Mouse (Mus musculus): ENCODE data around the gene Pam. TPM values are rescaled to one million over a fixed set of nuclear protein-coding genes. Genes with fewer than 3 reads are reported as not detected.

Gene Pam
- total and polyA plus RNA-seq, 3 experiments, result not detected

- Histone ChIP-seq H3K4me3 (ENCODE audit: control insufficient read depth in 1 of 2, insufficient read depth in 1 of 2, low read depth in 2 of 2, low read length in 2 of 2) (no peak overlapping the region), H3K79me2 (ENCODE audit: control insufficient read depth, insufficient read depth, low read length, poor library complexity) (no peaks in the 10 kb centered on the region), H3K36me3 (ENCODE audit: control insufficient read depth in 1 of 2, insufficient read depth in 2 of 2, low read length in 2 of 2) (no peaks in the 10 kb centered on the region), H3K9me3 (replicated peaks; ENCODE audit: insufficient read depth, low read length) (no peaks in the 10 kb centered on the region), H3K4me1 (ENCODE audit: control insufficient read depth in 1 of 2, insufficient read depth in 2 of 2, low read length in 2 of 2) (no peaks in the 10 kb centered on the region), H3K9ac (ENCODE audit: control insufficient read depth, low read depth, low read length, poor library complexity, severe bottlenecking) (no peak overlapping the region), H3K27me3 (ENCODE audit: control insufficient read depth in 1 of 2, insufficient read depth in 2 of 2, low read length in 2 of 2) (no peaks in the 10 kb centered on the region), H3K27ac (ENCODE audit: control insufficient read depth, low read depth, low read length) (no peak overlapping the region)
- DNase-seq (ENCODE audit: low read depth, low spot score), result no peak
- no peak for TF ChIP-seq RAD21 (IDR thresholded peaks at IDR 0.05; ENCODE audit: low read depth, low read length)
- TF ChIP-seq POLR2A (IDR thresholded peaks at IDR 0.05; ENCODE audit: control insufficient read depth in 1 of 2, insufficient read depth in 1 of 2, low read depth in 1 of 2, low read length in 2 of 2, poor library complexity in 1 of 2), result no peak
- TF ChIP-seq MAFK (IDR thresholded peaks at IDR 0.05; ENCODE audit: borderline replicate concordance, low read depth, low read length), result no peak
- no peak for TF ChIP-seq ETS1 (IDR thresholded peaks at IDR 0.05; ENCODE audit: low read depth, low read length)
- no peak for TF ChIP-seq CHD2 (IDR thresholded peaks at IDR 0.05; ENCODE audit: low read length)
- TF ChIP-seq MXI1 (IDR thresholded peaks at IDR 0.05; ENCODE audit: low read depth, low read length), result no peak
- TF ChIP-seq ZC3H11A (IDR thresholded peaks at IDR 0.05; ENCODE audit: low read depth, low read length), result no peak
- no peak for TF ChIP-seq SMC3 (IDR thresholded peaks at IDR 0.05; ENCODE audit: low read depth, low read length)
- TF ChIP-seq POLR2AphosphoS5 (IDR thresholded peaks at IDR 0.05; ENCODE audit: borderline replicate concordance, low read depth, low read length), result no peak
- TF ChIP-seq JUND (IDR thresholded peaks at IDR 0.05; ENCODE audit: low read depth, low read length), result no peak
- no peak for TF ChIP-seq MEF2A (IDR thresholded peaks at IDR 0.05; ENCODE audit: extremely low read depth, insufficient replicate concordance, low read depth, low read length, poor library complexity, severe bottlenecking)
- TF ChIP-seq SIN3A (IDR thresholded peaks at IDR 0.05; ENCODE audit: low read length), result no peak
- TF ChIP-seq GATA1 (IDR thresholded peaks at IDR 0.05; ENCODE audit: low read depth, low read length), result no peak
- no peak for TF ChIP-seq POLR2AphosphoS2 (IDR thresholded peaks at IDR 0.05; ENCODE audit: low read length)
Observed at GRCm38 (mm10) chr1:97883498-97883897, 211.9 kb downstream of the Pam start.

GRCm38 (mm10) chr1:97877037-97877436, 218.4 kb downstream of the Pam start:
- no peaks in the 10 kb centered on the region for H3K9me3 ChIP-seq (replicated peaks; ENCODE audit: insufficient read depth, low read length)
- H3K4me1 ChIP-seq (ENCODE audit: control insufficient read depth in 1 of 2, insufficient read depth in 2 of 2, low read length in 2 of 2), result no peaks in the 10 kb centered on the region
- peak; percentile 12 for DNase-seq (ENCODE audit: low read depth, low spot score)
- H3K9ac ChIP-seq (ENCODE audit: control insufficient read depth, low read depth, low read length, poor library complexity, severe bottlenecking), result no peak overlapping the region
- no peak overlapping the region for H3K27ac ChIP-seq (ENCODE audit: control insufficient read depth, low read depth, low read length)
- no peak overlapping the region for H3K4me3 ChIP-seq (ENCODE audit: control insufficient read depth in 1 of 2, insufficient read depth in 1 of 2, low read depth in 2 of 2, low read length in 2 of 2)
- TF ChIP-seq JUND (IDR thresholded peaks at IDR 0.05; ENCODE audit: low read depth, low read length), result no peak
- peak in 2 of 3 experiments; percentile 11 to 47; a peak in 1 of 6 replicates for TF ChIP-seq CTCF (IDR thresholded peaks at IDR 0.05 in 2 of 3, conservative IDR thresholded peaks at IDR 0.05 in 1 of 3; ENCODE audit: control insufficient read depth in 1 of 3, insufficient read depth in 1 of 3, low read depth in 2 of 3, low read length in 3 of 3, poor library complexity in 1 of 3, severe bottlenecking in 1 of 3)
- no peak for TF ChIP-seq NRF1 (IDR thresholded peaks at IDR 0.05; ENCODE audit: insufficient read depth, low read depth, low read length, poor library complexity, severe bottlenecking)
- TF ChIP-seq ELF1 (IDR thresholded peaks at IDR 0.05; ENCODE audit: low read depth, low read length), result no peak
- no peak; the same call in 1 of the 2 replicates for TF ChIP-seq MYC (IDR thresholded peaks at IDR 0.05; ENCODE audit: low read depth, low read length)
- TF ChIP-seq ZNF384 (IDR thresholded peaks at IDR 0.05; ENCODE audit: low read depth, low read length), result peak; percentile 77
- TF ChIP-seq ETS1 (IDR thresholded peaks at IDR 0.05; ENCODE audit: low read depth, low read length), result no peak
- TF ChIP-seq RAD21 (IDR thresholded peaks at IDR 0.05; ENCODE audit: low read depth, low read length), result peak; percentile 16
- TF ChIP-seq TBP (IDR thresholded peaks at IDR 0.05; ENCODE audit: low read depth, low read length), result no peak
- TF ChIP-seq SMC3 (IDR thresholded peaks at IDR 0.05; ENCODE audit: low read depth, low read length), result peak; percentile 22
- TF ChIP-seq MXI1 (IDR thresholded peaks at IDR 0.05; ENCODE audit: low read depth, low read length), result no peak
- no peaks in the 10 kb centered on the region for H3K27me3 ChIP-seq (ENCODE audit: control insufficient read depth in 1 of 2, insufficient read depth in 2 of 2, low read length in 2 of 2)
- H3K36me3 ChIP-seq (ENCODE audit: control insufficient read depth in 1 of 2, insufficient read depth in 2 of 2, low read length in 2 of 2), result no peaks in the 10 kb centered on the region
- no peaks in the 10 kb centered on the region for H3K79me2 ChIP-seq (ENCODE audit: control insufficient read depth, insufficient read depth, low read length, poor library complexity)
